Mouse (Mus musculus) stomach, embryonic 14.5 days (tissue): Measurements from ENCODE around the gene Tmem117. TPM values are rescaled to one million over a fixed set of nuclear protein-coding genes. Genes with fewer than 3 reads are reported as not detected.

Source experiments
- ATAC-seq: fragments of 200-750 bp; cut with Nextera tagmentation; 2 replicates; pipeline ENCODE4 v1.8.0; 2017; ENCODE audit warnings: low read depth, moderate TSS enrichment; ENCODE audit not compliant: insufficient number of reproducible peaks, insufficient read depth, low FRiP score
- H3K27ac ChIP-seq: fragments of 300-500 bp; sonication (generic); 2 replicates; pipeline ENCODE4 v1.5.1; 2014; ENCODE audit warnings: mild to moderate bottlenecking, low read length, moderate library complexity, mixed read lengths
- H3K27me3 ChIP-seq: fragments of 300-500 bp; sonication (generic); 2 replicates; pipeline ENCODE4 v1.6.1; 2014; ENCODE audit warnings: low read length, control low read depth, mixed read lengths; ENCODE audit not compliant: control insufficient read depth, insufficient read depth
- H3K36me3 ChIP-seq: fragments of 300-500 bp; sonication (generic); 2 replicates; pipeline ENCODE4 v1.6.1; 2014; ENCODE audit warnings: mild to moderate bottlenecking, control low read depth, low read length, moderate library complexity, mixed read lengths; ENCODE audit not compliant: control insufficient read depth, insufficient read depth
- H3K4me1 ChIP-seq: fragments of 300-500 bp; sonication (generic); 2 replicates; pipeline ENCODE4 v1.6.1; 2014; ENCODE audit warnings: low read length, control low read depth, mixed read lengths; ENCODE audit not compliant: control insufficient read depth, insufficient read depth
- H3K4me2 ChIP-seq: fragments of 300-500 bp; sonication (generic); replicated peaks from 2 replicates; pipeline ENCODE4 v1.6.1; 2014; ENCODE audit warnings: low read depth, low read length, control low read depth
- H3K4me3 ChIP-seq: fragments of 300-500 bp; sonication (generic); 2 replicates; pipeline ENCODE4 v1.5.1; 2014; ENCODE audit warnings: low read depth, low read length, control low read depth
- H3K9ac ChIP-seq: fragments of 300-500 bp; sonication (generic); replicated peaks from 2 replicates; pipeline ENCODE4 v1.6.1; 2014; ENCODE audit warnings: low read depth, mild to moderate bottlenecking, control low read depth, low read length, moderate library complexity, mixed read lengths
- H3K9me3 ChIP-seq: fragments of 300-500 bp; sonication (generic); 2 replicates; pipeline ENCODE4 v1.6.1; 2016; ENCODE audit warnings: low read depth, low read length, control low read depth; ENCODE audit not compliant: control insufficient read depth
- WGBS: fragments of 180-500 bp; shearing (Covaris S2); extraction: QIAGEN DNeasy Blood & Tissue Kit; methylation state at CpG from one replicate; pipeline ENCODE4 v1.1.7; 2014; 5-methylcytosine and 5-hydroxymethylcytosine counted together
- polyA plus RNA-seq: library from polyadenylated mRNA; unstranded; fragments of >200 nt; fragmentation: Nextera tagmentation; extraction: Ambion mirVana; gene quantifications from 2 replicates; pipeline ENCODE4 v1.2.1, GENCODE M21; 2014

Gene Tmem117
- polyA plus RNA-seq, 1 experiment from 2014 or later = 3.8 TPM

- no peak for ATAC-seq
- no peaks in the 10 kb centered on the region for H3K9me3 ChIP-seq
- H3K36me3 ChIP-seq = no peaks in the 10 kb centered on the region
- H3K27ac ChIP-seq = no peak overlapping the region
- no peak overlapping the region for H3K4me2 ChIP-seq
- no peaks in the 10 kb centered on the region for H3K27me3 ChIP-seq
- WGBS = 67% methylated on average over 6 of the region's 6 CpGs
- no peak overlapping the region for H3K4me3 ChIP-seq
- no peaks in the 10 kb centered on the region for H3K4me1 ChIP-seq
- H3K9ac ChIP-seq = no peak overlapping the region
Observed at GRCm38 (mm10) chr15:95049171-95049729, 420.2 kb downstream of the Tmem117 start.

GRCm38 (mm10) chr15:95055081-95055650, 426.1 kb downstream of the Tmem117 start:
- no peaks in the 10 kb centered on the region; the same call in 1 of the 2 replicates for H3K9me3 ChIP-seq
- no peak overlapping the region for H3K27ac ChIP-seq
- ATAC-seq = no peak
- H3K4me2 ChIP-seq = no peak overlapping the region
- H3K9ac ChIP-seq = no peak overlapping the region
- 79% methylated on average over 8 of the region's 8 CpGs for WGBS
- H3K4me1 ChIP-seq = no peaks in the 10 kb centered on the region
- H3K4me3 ChIP-seq = no peak overlapping the region
- H3K36me3 ChIP-seq = no peaks in the 10 kb centered on the region
- H3K27me3 ChIP-seq = no peaks in the 10 kb centered on the region

- no peaks in the 10 kb centered on the region for H3K4me1 ChIP-seq
- H3K27ac ChIP-seq = no peak overlapping the region
- no peaks in the 10 kb centered on the region for H3K27me3 ChIP-seq
- no peak overlapping the region for H3K4me3 ChIP-seq
- H3K9ac ChIP-seq = no peak overlapping the region
- no peak for ATAC-seq
- no peaks in the 10 kb centered on the region for H3K9me3 ChIP-seq
- H3K36me3 ChIP-seq = no peaks in the 10 kb centered on the region
- no peak overlapping the region for H3K4me2 ChIP-seq
- 83% methylated on average over 1 of the region's 1 CpGs for WGBS
Observed at GRCm38 (mm10) chr15:95068023-95068422, 439.0 kb downstream of the Tmem117 start.

- Histone ChIP-seq H3K27me3 (no peaks in the 10 kb centered on the region), H3K4me1 (no peaks in the 10 kb centered on the region), H3K4me2 (no peak overlapping the region), H3K9ac (no peak overlapping the region), H3K4me3 (no peak overlapping the region), H3K27ac (no peak overlapping the region), H3K9me3 (no peaks in the 10 kb centered on the region), H3K36me3 (no peaks in the 10 kb centered on the region)
- 91% methylated on average over 1 of the region's 1 CpGs for WGBS
- no peak for ATAC-seq
Observed at GRCm38 (mm10) chr15:95068799-95069198, 439.8 kb downstream of the Tmem117 start.

GRCm38 (mm10) chr15:95070881-95071280, 441.8 kb downstream of the Tmem117 start:
- Histone ChIP-seq H3K4me1 (no peaks in the 10 kb centered on the region), H3K27me3 (no peaks in the 10 kb centered on the region), H3K9ac (no peak overlapping the region), H3K36me3 (no peaks in the 10 kb centered on the region), H3K4me2 (no peak overlapping the region), H3K27ac (no peak overlapping the region), H3K4me3 (no peak overlapping the region), H3K9me3 (no peaks in the 10 kb centered on the region)
- no peak for ATAC-seq
- WGBS = 85% methylated on average over 7 of the region's 7 CpGs

GRCm38 (mm10) chr15:95075356-95075755, 446.3 kb downstream of the Tmem117 start:
- WGBS = 86% methylated on average over 12 of the region's 12 CpGs
- no peaks in the 10 kb centered on the region for H3K4me1 ChIP-seq
- H3K4me3 ChIP-seq = no peak overlapping the region
- no peak overlapping the region for H3K9ac ChIP-seq
- no peak overlapping the region for H3K4me2 ChIP-seq
- no peaks in the 10 kb centered on the region for H3K27me3 ChIP-seq
- H3K36me3 ChIP-seq = no peaks in the 10 kb centered on the region
- H3K27ac ChIP-seq = no peak overlapping the region
- no peak for ATAC-seq
- no peaks in the 10 kb centered on the region; the same call in 1 of the 2 replicates for H3K9me3 ChIP-seq

- WGBS = 91% methylated on average over 11 of the region's 11 CpGs
- Histone ChIP-seq H3K4me3 (no peak overlapping the region), H3K27ac (no peak overlapping the region), H3K36me3 (no peaks in the 10 kb centered on the region), H3K9me3 (no peaks in the 10 kb centered on the region; the same call in 1 of the 2 replicates), H3K9ac (no peak overlapping the region), H3K4me1 (no peaks in the 10 kb centered on the region), H3K27me3 (no peaks in the 10 kb centered on the region), H3K4me2 (no peak overlapping the region)
- ATAC-seq = no peak
Observed at GRCm38 (mm10) chr15:95081654-95082053, 452.6 kb downstream of the Tmem117 start.

- no peaks in the 10 kb centered on the region for H3K9me3 ChIP-seq
- ATAC-seq = no peak
- no peaks in the 10 kb centered on the region for H3K27me3 ChIP-seq
- H3K4me1 ChIP-seq = no peaks in the 10 kb centered on the region
- 73% methylated on average over 7 of the region's 7 CpGs for WGBS
- H3K27ac ChIP-seq = no peak overlapping the region
- no peak overlapping the region for H3K9ac ChIP-seq
- no peak overlapping the region for H3K4me3 ChIP-seq
- H3K4me2 ChIP-seq = no peak overlapping the region
- no peaks in the 10 kb centered on the region for H3K36me3 ChIP-seq
Observed at GRCm38 (mm10) chr15:95085962-95086361, 456.9 kb downstream of the Tmem117 start.

- no peak overlapping the region for H3K4me3 ChIP-seq
- H3K27ac ChIP-seq = no peak overlapping the region
- no peaks in the 10 kb centered on the region for H3K27me3 ChIP-seq
- H3K36me3 ChIP-seq = no peaks in the 10 kb centered on the region
- ATAC-seq = no peak
- WGBS = 86% methylated on average over 7 of the region's 7 CpGs
- no peak overlapping the region for H3K9ac ChIP-seq
- no peaks in the 10 kb centered on the region for H3K4me1 ChIP-seq
- H3K9me3 ChIP-seq = no peaks in the 10 kb centered on the region
- H3K4me2 ChIP-seq = no peak overlapping the region
Observed at GRCm38 (mm10) chr15:95100133-95100532, 471.1 kb downstream of the Tmem117 start.
